Mouse (Mus musculus): ENCODE data around the gene Bcl7a.

- TF ChIP-seq POLR2A (IDR thresholded peaks at IDR 0.05; ENCODE audit: borderline replicate concordance, low read depth, low read length) (no peak), CTCF (IDR thresholded peaks at IDR 0.05; ENCODE audit: low read depth, low read length) (no peak)
These were observed 25.6 kb upstream of the Bcl7a start for GRCm38 (mm10) chr5:123317992-123318391.

Measured in bone marrow macrophage, adult 2 months (primary cell).